Mouse (Mus musculus) heart, postnatal 0 days (tissue): Measurements from ENCODE around the gene Plekha5.

Source experiments
- CTCF ChIP-seq: IDR thresholded peaks from 2 replicates; pipeline ENCODE4 v1.5.1; 2016; ENCODE audit warnings: antibody characterized with exemption, control low read depth, low read depth
- EP300 ChIP-seq: IDR thresholded peaks from 2 replicates; pipeline ENCODE4 v1.6.1; 2016; ENCODE audit warnings: antibody characterized with exemption, low read depth

- TF ChIP-seq CTCF (no peak), EP300 (no peak)
Measured at GRCm38 (mm10) chr6:140423041-140423845, 611 bp upstream of the Plekha5 start.
